Mouse (Mus musculus): Measurements from ENCODE around the gene Nrip1. TPM values are rescaled to one million over a fixed set of nuclear protein-coding genes. Genes with fewer than 3 reads are reported as not detected.

Nrip1 gene
- polyA plus RNA-seq, 1 experiment = 9.6 TPM

GRCm38 (mm10) chr16:76310286-76310685 is 63.3 kb downstream of the Nrip1 start:
- no peak overlapping the region for H3K27ac ChIP-seq (ENCODE audit: insufficient read depth, low read depth, low read length)
- peaks cover 4% of the 10 kb centered on the region; the same call in 1 of the 2 replicates for H3K4me1 ChIP-seq (ENCODE audit: control insufficient read depth, insufficient read depth, low read length)
- H3K4me3 ChIP-seq (ENCODE audit: insufficient read depth, low read length) = no peak overlapping the region
- TF ChIP-seq POLR2A (IDR thresholded peaks at IDR 0.05; ENCODE audit: borderline replicate concordance, low read depth, low read length) = no peak
- no peak for TF ChIP-seq CTCF (IDR thresholded peaks at IDR 0.05; ENCODE audit: low read depth, low read length)

- Histone ChIP-seq H3K4me1 (ENCODE audit: control insufficient read depth, insufficient read depth, low read length) (peaks cover 6% of the 10 kb centered on the region), H3K4me3 (ENCODE audit: insufficient read depth, low read length) (no peak overlapping the region), H3K27ac (ENCODE audit: insufficient read depth, low read depth, low read length) (no peak overlapping the region)
- TF ChIP-seq CTCF (IDR thresholded peaks at IDR 0.05; ENCODE audit: low read depth, low read length) = no peak
- no peak for TF ChIP-seq POLR2A (IDR thresholded peaks at IDR 0.05; ENCODE audit: borderline replicate concordance, low read depth, low read length)
These were observed 64.3 kb downstream of the Nrip1 start for GRCm38 (mm10) chr16:76309280-76309679.

DNA sequence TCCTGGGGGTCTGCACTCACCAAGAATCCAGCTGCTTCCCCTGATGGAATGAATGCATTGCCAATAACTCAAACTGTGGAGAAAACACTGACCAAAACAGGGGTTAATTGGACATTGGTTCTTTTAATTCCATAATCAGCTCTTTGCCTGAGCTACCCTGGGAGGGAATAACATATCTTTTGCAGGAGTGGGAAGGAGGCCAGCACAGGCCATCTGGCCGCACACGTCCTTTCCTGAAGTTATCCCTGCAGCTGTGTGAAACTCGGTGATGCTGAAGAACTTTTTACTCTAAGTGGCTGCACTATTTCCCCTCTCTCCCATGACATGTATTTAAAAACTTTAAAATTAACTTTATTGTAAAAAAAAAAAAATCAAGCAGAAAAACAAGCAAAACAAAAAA is 66.6 kb downstream of the Nrip1 start:
- no peak overlapping the region for H3K4me3 ChIP-seq (ENCODE audit: insufficient read depth, low read length)
- H3K4me1 ChIP-seq (ENCODE audit: control insufficient read depth, insufficient read depth, low read length) = peaks cover 2% of the 10 kb centered on the region
- no peak for TF ChIP-seq POLR2A (IDR thresholded peaks at IDR 0.05; ENCODE audit: borderline replicate concordance, low read depth, low read length)
- no peak for TF ChIP-seq CTCF (IDR thresholded peaks at IDR 0.05; ENCODE audit: low read depth, low read length)
- H3K27ac ChIP-seq (ENCODE audit: insufficient read depth, low read depth, low read length) = no peak overlapping the region

DNA sequence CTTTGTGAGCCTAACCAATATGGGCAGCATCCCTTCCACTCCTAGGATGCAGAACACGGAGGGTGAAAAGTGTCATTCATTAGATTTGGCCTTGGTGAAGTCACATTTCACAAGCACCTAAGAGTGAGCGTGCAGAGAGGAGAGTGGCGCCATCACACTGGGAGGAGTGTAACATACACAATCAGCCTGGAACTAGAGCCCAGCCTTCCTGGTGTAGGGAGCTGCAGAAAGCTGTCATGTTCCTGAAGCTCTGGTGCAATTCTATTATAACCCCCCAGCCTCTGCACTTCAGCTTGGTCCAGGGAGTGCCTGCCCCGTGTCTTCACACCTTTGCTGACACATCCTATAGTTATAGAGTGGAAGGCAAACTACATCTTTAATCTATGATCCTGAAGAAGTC is 67.2 kb downstream of the Nrip1 start:
- Histone ChIP-seq H3K27ac (ENCODE audit: insufficient read depth, low read depth, low read length) (no peak overlapping the region), H3K4me1 (ENCODE audit: control insufficient read depth, insufficient read depth, low read length) (peaks cover 2% of the 10 kb centered on the region), H3K4me3 (ENCODE audit: insufficient read depth, low read length) (no peak overlapping the region)
- TF ChIP-seq CTCF (IDR thresholded peaks at IDR 0.05; ENCODE audit: low read depth, low read length) (no peak), POLR2A (IDR thresholded peaks at IDR 0.05; ENCODE audit: borderline replicate concordance, low read depth, low read length) (no peak)

- H3K4me3 ChIP-seq (ENCODE audit: insufficient read depth, low read length) = no peak overlapping the region
- H3K4me1 ChIP-seq (ENCODE audit: control insufficient read depth, insufficient read depth, low read length) = peaks cover 2% of the 10 kb centered on the region
- no peak for TF ChIP-seq CTCF (IDR thresholded peaks at IDR 0.05; ENCODE audit: low read depth, low read length)
- TF ChIP-seq POLR2A (IDR thresholded peaks at IDR 0.05; ENCODE audit: borderline replicate concordance, low read depth, low read length) = no peak
These were observed 70.2 kb downstream of the Nrip1 start for GRCm38 (mm10) chr16:76303436-76303835.

GRCm38 (mm10) chr16:76301728-76302050 is 71.9 kb downstream of the Nrip1 start:
- Histone ChIP-seq H3K4me1 (ENCODE audit: control insufficient read depth, insufficient read depth, low read length) (peaks cover 2% of the 10 kb centered on the region), H3K4me3 (ENCODE audit: insufficient read depth, low read length) (no peak overlapping the region), H3K27ac (ENCODE audit: insufficient read depth, low read depth, low read length) (no peak overlapping the region)
- TF ChIP-seq CTCF (IDR thresholded peaks at IDR 0.05; ENCODE audit: low read depth, low read length) = no peak
- no peak for TF ChIP-seq POLR2A (IDR thresholded peaks at IDR 0.05; ENCODE audit: borderline replicate concordance, low read depth, low read length)

More at GRCm38 (mm10) chr16:76303436-76303835, 70.2 kb downstream of the Nrip1 start:
- no peak overlapping the region for H3K27ac ChIP-seq (ENCODE audit: insufficient read depth, low read depth, low read length)

DNA sequence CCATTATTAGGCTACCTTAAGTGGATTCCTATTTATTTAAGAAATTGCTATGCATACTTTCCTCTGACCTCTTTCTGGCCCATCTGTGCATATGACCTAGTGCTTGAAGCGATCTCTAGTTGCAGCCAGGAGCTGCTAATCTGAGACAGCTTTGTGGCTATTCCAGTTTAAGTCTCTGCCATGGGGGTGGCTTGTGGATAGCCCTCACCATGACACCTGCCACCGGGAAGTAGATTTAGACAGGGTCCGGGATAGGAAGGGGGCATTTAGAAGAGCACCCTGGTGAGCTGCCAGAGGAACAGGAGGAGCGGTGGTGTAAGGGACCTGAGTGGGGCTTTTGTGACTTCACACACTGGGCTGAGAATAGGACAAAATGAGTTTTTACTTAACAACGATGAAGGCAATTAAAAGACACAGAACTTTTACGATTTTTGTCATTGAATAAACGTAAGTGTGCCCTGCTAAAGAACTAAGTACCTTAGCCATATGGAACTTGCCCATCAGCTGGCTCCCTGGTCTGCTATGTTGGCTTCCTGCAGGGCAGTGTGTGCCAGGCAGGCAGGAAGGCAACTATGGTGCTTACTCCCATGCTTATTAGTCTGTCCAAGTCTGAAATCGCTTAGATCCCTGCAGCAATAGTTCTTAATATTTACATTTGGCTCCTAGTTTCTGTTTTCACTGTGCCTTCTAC is 72.4 kb downstream of the Nrip1 start:
- TF ChIP-seq POLR2A (IDR thresholded peaks at IDR 0.05; ENCODE audit: borderline replicate concordance, low read depth, low read length) (no peak), CTCF (IDR thresholded peaks at IDR 0.05; ENCODE audit: low read depth, low read length) (no peak)
- Histone ChIP-seq H3K27ac (ENCODE audit: insufficient read depth, low read depth, low read length) (no peak overlapping the region), H3K4me3 (ENCODE audit: insufficient read depth, low read length) (no peak overlapping the region), H3K4me1 (ENCODE audit: control insufficient read depth, insufficient read depth, low read length) (peaks cover 2% of the 10 kb centered on the region)

DNA sequence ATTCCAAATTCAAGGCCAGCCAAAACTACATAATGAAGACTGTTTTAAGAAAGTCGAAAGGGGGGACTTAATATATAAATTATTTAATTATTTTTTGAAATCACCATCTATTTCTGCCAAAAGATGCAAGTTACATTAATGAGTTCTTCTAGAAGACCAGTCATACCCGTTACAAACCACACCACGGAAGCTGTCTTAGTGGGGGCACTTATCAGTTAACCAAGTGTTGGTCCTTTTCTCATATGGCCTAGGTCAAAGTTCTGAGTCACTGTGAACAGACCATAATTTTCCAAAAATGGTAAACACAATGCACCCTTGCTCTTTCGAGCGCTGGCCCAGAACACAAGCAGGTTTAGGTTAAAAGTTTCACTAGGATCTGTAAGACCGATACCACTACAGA is 73.2 kb downstream of the Nrip1 start:
- Histone ChIP-seq H3K27ac (ENCODE audit: insufficient read depth, low read depth, low read length) (no peak overlapping the region), H3K4me1 (ENCODE audit: control insufficient read depth, insufficient read depth, low read length) (peaks cover 2% of the 10 kb centered on the region), H3K4me3 (ENCODE audit: insufficient read depth, low read length) (no peak overlapping the region)
- no peak for TF ChIP-seq POLR2A (IDR thresholded peaks at IDR 0.05; ENCODE audit: borderline replicate concordance, low read depth, low read length)
- no peak for TF ChIP-seq CTCF (IDR thresholded peaks at IDR 0.05; ENCODE audit: low read depth, low read length)

DNA sequence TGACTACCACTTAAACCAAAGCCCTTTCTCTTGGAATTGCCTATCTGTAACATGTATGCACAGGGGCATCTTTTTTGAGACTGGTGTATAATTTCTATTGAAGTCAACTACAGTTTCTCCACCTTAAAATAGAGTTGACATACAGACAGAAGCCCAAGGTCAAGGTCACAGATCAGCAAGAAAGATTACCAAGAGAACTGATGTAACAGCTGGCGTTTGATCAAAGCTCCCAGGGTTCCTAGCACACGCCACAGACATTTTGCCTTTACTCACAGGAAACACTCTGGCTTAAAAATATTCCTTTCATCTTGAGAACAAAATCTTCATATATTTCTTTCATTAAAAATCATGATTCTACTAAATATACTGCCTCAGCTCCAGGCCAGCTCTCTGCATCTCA is 74.1 kb downstream of the Nrip1 start:
- no peak for TF ChIP-seq CTCF (IDR thresholded peaks at IDR 0.05; ENCODE audit: low read depth, low read length)
- TF ChIP-seq POLR2A (IDR thresholded peaks at IDR 0.05; ENCODE audit: borderline replicate concordance, low read depth, low read length) = no peak
- Histone ChIP-seq H3K27ac (ENCODE audit: insufficient read depth, low read depth, low read length) (no peak overlapping the region), H3K4me3 (ENCODE audit: insufficient read depth, low read length) (no peak overlapping the region), H3K4me1 (ENCODE audit: control insufficient read depth, insufficient read depth, low read length) (peaks cover 2% of the 10 kb centered on the region)

DNA sequence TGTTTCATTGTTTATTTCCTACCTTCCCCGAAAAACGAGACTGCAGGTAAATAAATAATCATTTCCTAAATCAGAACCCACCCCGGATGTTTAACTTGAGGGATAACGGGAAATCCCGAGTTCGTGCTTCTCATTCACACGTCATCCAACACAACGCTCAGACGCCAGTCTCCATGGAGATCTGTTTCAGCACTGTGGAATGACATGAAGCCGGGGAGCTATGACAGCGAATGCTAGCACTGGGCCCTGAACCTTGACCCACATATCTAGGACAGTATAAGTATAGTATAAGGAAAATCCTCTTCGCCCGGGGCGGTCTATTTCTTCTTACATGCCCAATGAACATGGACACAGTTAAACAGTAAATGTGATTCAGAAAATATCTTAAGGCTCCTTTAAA is 78.3 kb downstream of the Nrip1 start:
- no peak overlapping the region for H3K27ac ChIP-seq (ENCODE audit: insufficient read depth, low read depth, low read length)
- no peaks in the 10 kb centered on the region for H3K4me1 ChIP-seq (ENCODE audit: control insufficient read depth, insufficient read depth, low read length)
- no peak overlapping the region for H3K4me3 ChIP-seq (ENCODE audit: insufficient read depth, low read length)
- TF ChIP-seq CTCF (IDR thresholded peaks at IDR 0.05; ENCODE audit: low read depth, low read length) (no peak), POLR2A (IDR thresholded peaks at IDR 0.05; ENCODE audit: borderline replicate concordance, low read depth, low read length) (no peak)
